Mouse (Mus musculus) midbrain, embryonic 10.5 days (tissue): Measurements from ENCODE around the gene Kcnq1. TPM values are rescaled to one million over a fixed set of nuclear protein-coding genes. Genes with fewer than 3 reads are reported as not detected.

ENCODE experiments used
- DNase-seq: peaks from one replicate; pipeline ENCODE4 v3.0.0-alpha.2; 2017; ENCODE audit warnings: low spot score
- H3K27ac ChIP-seq: fragments of 300-500 bp; sonication (generic); replicated peaks from 2 replicates; pipeline ENCODE4 v1.5.1; 2016; ENCODE audit warnings: mild to moderate bottlenecking
- H3K27me3 ChIP-seq: fragments of 300-500 bp; sonication (generic); 2 replicates; pipeline ENCODE4 v1.6.1; 2016; ENCODE audit warnings: low read depth, mild to moderate bottlenecking; ENCODE audit not compliant: poor library complexity, severe bottlenecking
- H3K36me3 ChIP-seq: fragments of 300-500 bp; sonication (generic); 2 replicates; pipeline ENCODE4 v1.6.1; 2016; ENCODE audit warnings: mild to moderate bottlenecking, moderate library complexity
- H3K4me1 ChIP-seq: fragments of 300-500 bp; sonication (generic); 2 replicates; pipeline ENCODE4 v1.6.1; 2016
- H3K4me3 ChIP-seq: fragments of 300-500 bp; sonication (generic); 2 replicates; pipeline ENCODE4 v1.5.1; 2016; ENCODE audit warnings: mild to moderate bottlenecking, moderate library complexity
- H3K9me3 ChIP-seq: fragments of 300-500 bp; sonication (generic); replicated peaks from 2 replicates; pipeline ENCODE4 v1.6.1; 2016; ENCODE audit warnings: mild to moderate bottlenecking
- WGBS: fragments of 180-500 bp; shearing (Covaris S2); methylation state at CpG from one replicate; pipeline ENCODE4 v1.1.7; 2016; 5-methylcytosine and 5-hydroxymethylcytosine counted together
- polyA plus RNA-seq: library from polyadenylated mRNA; unstranded; fragments of >200 nt; fragmentation: Nextera tagmentation; extraction: Ambion mirVana; gene quantifications from 2 replicates; pipeline ENCODE4 v1.2.1, GENCODE M21; 2016

Gene Kcnq1
- polyA plus RNA-seq, 1 experiment from 2014 or later = 0.69 TPM

DNA sequence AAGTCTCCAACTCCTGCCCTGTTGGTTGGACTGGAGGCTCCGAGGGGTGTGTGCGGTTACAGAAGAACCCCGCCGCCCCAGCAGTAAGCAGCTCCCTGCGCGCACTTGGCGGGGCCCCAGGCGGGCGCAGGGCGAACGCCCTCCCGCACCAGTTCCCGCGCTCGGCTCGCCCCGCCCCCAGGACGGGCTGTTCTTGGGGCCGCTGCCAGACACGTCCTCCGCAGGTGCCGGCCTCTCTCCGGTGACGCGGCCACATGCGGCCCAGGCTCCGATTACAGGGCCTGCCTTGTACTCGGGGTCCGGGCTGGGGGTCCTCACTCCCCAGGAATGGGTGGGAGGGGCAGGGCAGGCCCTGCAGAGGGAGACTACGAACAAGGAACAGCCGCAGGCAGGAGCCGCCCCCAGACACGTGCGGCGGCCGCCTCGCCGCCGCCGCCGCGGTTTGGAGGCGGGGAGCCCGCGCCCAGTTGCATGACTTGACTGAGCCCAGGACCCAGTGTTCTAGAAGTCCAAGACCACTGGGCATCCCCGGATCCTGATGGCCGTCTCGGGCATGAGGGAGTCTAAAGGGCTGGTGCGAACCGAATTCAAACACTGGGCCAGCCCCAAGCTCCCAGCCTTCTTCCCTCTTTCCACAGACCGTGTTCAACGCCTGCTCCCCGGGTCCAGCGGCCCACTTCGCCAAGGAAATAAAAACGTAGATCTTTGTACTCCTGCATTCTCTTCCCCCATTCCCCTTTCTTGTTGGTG is 358.8 kb downstream of the Kcnq1 start:
- WGBS = 23% methylated on average over 56 of the region's 56 CpGs
- DNase-seq = peak; percentile 63
- no peaks in the 10 kb centered on the region for H3K36me3 ChIP-seq
- peaks cover 82% of the 10 kb centered on the region for H3K4me1 ChIP-seq
- H3K9me3 ChIP-seq = peaks cover 41% of the 10 kb centered on the region
- H3K27me3 ChIP-seq = peaks cover 69% of the 10 kb centered on the region
- H3K4me3 ChIP-seq = peak overlapping the region; percentile 41
- peak overlapping the region; percentile 76 for H3K27ac ChIP-seq

DNA sequence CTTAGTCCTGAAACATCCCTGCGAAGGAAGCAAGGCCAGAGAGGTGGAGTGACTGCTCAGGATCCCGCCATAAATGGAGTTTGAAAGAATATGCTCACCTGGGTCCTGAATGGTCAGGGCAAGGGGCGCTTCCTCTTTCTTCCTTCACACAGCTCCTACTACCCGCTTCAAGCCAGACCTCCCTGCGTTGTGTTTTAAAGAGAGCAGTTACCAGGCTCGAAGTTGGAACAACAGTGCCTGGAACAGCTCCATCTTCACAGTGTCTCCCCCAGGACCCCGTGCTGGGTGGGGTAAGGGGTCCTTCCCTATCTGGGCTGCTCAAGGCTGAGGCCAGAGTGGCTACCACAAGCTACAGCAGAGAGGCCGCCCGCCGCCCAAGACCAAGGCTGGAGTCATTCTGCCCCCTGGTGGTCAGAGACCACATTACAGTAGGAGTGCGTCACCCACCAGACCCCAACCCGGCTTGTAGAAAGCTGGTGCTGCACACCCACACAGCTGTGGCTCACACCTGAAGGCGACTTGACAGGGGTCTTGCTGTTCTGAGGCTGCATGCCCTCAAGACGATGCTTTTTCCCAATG is 360.0 kb downstream of the Kcnq1 start:
- WGBS = 30% methylated on average over 14 of the region's 14 CpGs
- Histone ChIP-seq H3K9me3 (peaks cover 29% of the 10 kb centered on the region), H3K4me3 (no peak overlapping the region), H3K27me3 (peaks cover 66% of the 10 kb centered on the region), H3K36me3 (no peaks in the 10 kb centered on the region), H3K4me1 (peaks cover 75% of the 10 kb centered on the region), H3K27ac (peak overlapping the region; percentile 53)
- DNase-seq = peak; percentile 85

DNA sequence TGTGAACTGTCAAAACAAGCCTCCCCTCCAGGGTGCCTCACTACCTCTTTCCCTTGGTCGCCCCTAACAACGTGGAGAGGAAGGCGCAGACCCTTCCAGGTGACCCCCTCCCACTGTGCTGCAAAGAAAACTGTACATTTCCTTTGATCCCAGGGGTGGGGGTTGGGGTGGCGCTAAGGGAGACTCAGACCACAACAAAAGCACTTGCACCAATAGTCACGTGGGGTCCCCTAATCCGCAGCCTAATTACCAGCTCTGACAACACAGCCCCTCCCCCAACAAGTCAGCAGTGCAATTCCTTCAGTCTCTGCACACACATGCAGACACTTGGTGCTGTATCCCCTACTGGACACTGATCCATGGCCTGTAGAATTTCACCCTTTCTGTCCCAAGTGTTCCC is 361.6 kb downstream of the Kcnq1 start:
- WGBS = 4% methylated on average over 6 of the region's 6 CpGs
- H3K4me1 ChIP-seq = peaks cover 60% of the 10 kb centered on the region
- H3K4me3 ChIP-seq = peak overlapping the region; percentile 18; the same call in 1 of the 2 replicates
- H3K27ac ChIP-seq = peak overlapping the region; percentile 76
- H3K9me3 ChIP-seq = peaks cover 14% of the 10 kb centered on the region
- H3K27me3 ChIP-seq = peaks cover 58% of the 10 kb centered on the region
- DNase-seq = peak; percentile 61
- no peaks in the 10 kb centered on the region for H3K36me3 ChIP-seq

DNA sequence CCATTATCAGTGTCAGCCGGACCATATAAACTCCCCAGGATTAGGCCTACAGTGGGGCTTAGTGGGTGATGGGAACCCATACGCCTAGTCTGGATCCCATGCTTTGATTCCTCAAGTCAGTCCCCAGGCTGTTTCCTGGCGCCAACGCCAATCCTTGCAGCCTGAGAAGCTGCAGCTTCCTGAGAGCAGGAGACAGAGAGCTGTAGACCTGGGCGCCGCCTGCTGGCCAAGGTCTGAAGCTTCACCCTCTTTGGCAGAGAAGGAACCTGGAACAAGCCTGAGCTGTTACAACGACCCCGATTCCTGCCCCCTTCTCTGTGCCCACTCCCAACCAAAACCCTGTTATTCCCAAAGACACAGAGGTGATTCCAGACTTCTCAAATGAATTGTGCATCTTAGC is 363.8 kb downstream of the Kcnq1 start:
- Histone ChIP-seq H3K9me3 (peaks cover 4% of the 10 kb centered on the region), H3K4me3 (no peak overlapping the region), H3K27me3 (peaks cover 39% of the 10 kb centered on the region), H3K36me3 (no peaks in the 10 kb centered on the region), H3K4me1 (peaks cover 44% of the 10 kb centered on the region), H3K27ac (0 out of 2 replicates have a peak overlapping the region, but pooled peaks have one; percentile 19)
- 26% methylated on average over 8 of the region's 8 CpGs for WGBS
- DNase-seq = peak; percentile 80

DNA sequence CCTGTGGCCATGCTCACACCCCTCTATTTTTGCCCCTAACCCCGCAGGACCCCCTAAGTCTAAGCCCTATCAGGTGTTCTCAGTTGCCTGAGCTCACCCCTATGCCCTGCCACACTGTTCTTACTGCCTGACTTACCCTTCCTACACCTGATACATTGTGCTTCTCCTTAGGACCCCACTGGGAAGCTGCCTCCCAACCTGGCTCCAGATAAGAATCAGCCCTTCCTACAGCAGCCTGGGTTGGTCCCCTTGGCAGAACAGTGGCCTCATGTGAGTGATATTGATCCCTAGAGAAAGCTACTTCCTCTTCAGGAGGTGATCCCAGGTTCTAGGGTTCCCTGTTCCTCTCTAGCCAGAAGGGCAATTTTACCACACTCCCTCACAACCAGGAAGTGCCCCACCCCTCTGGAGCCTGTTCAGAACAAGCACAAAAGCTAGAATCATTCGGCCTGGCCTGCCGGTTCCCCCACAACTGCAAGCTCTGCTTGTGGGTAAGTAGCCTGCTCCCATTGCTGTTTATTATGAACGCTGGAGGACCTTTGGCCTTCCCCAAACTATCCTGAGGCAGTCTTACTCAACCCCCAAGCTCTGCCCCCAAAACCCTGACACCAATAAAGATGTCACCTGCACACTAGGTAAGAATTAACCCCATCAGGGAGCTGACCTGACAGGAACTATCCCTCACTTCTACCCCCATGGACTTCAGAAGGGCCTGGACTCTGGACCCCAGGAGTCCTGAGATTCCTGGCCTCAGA is 367.4 kb downstream of the Kcnq1 start, which contains the start of gene Slc22a18:
TSS of gene Slc22a18 (plus strand) at position 390 of the 755 bp plus-strand sequence.
- no peak for DNase-seq
- WGBS = 55% methylated on average over 4 of the region's 4 CpGs
- H3K4me3 ChIP-seq = no peak within 1 kb of the TSS

DNA sequence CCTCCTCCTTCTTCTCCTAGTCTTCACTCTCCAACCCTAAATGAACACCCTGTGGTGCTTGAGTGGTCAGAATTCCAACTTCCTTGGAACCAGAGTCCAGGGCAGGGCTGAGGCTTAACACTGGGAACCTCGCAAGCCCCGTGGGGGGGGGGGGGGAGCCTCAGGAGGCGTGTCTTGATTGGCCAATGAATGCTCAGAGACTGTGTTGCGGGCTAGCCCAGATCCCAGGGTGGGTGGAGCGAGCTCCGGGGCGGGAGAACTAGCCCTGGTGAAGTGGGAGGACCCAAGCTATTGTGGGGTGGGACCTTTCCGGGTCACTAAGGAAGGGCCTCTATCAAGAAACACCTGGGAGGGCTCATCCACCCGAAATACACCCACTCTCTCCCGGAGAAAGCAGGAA is 368.6 kb downstream of the Kcnq1 start:
- 27% methylated on average over 10 of the region's 10 CpGs for WGBS
- peaks cover 8% of the 10 kb centered on the region; the same call in 1 of the 2 replicates for H3K27me3 ChIP-seq

More for the DNA sequence above, 367.4 kb downstream of the Kcnq1 start, which contains the start of gene Slc22a18:
- no peaks in the 10 kb centered on the region for H3K9me3 ChIP-seq
- H3K27me3 ChIP-seq = peaks cover 10% of the 10 kb centered on the region
- H3K27ac ChIP-seq = no peak within 1 kb of the TSS
- H3K36me3 ChIP-seq = no peaks in the 10 kb centered on the region
- H3K4me1 ChIP-seq = peaks cover 13% of the 10 kb centered on the region

DNA sequence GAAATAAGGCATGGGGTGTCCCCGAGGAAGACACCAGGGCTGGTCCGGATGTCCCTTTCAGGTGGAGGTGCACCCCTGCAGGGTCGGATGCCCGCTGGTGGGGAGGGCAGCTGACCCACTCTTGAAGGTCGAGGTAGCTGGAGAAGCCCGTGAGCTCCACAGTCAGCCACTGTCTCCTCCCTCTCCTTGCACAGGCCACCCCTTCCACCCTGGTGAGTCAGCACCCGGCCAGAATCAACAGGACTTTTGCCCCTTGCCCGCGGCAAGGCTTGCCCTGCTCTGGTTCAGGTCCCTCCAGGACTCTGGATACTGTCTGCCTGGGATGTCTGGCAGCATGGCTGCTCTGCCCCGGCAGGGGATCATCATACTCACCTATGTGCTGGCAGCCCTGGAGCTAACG is 369.7 kb downstream of the Kcnq1 start:
- Histone ChIP-seq H3K4me1 (peaks cover 5% of the 10 kb centered on the region), H3K4me3 (no peak overlapping the region), H3K27me3 (peaks cover 12% of the 10 kb centered on the region), H3K9me3 (no peaks in the 10 kb centered on the region), H3K36me3 (no peaks in the 10 kb centered on the region), H3K27ac (no peak overlapping the region)
- DNase-seq = no peak
- 87% methylated on average over 11 of the region's 11 CpGs for WGBS

More for the DNA sequence above, 368.6 kb downstream of the Kcnq1 start:
- H3K4me1 ChIP-seq = peaks cover 7% of the 10 kb centered on the region
- no peak overlapping the region for H3K4me3 ChIP-seq
- no peak overlapping the region for H3K27ac ChIP-seq
- H3K9me3 ChIP-seq = no peaks in the 10 kb centered on the region
- no peak for DNase-seq
- H3K36me3 ChIP-seq = no peaks in the 10 kb centered on the region

Other genes with a start within 250 kb of the Kcnq1 start
- 7.9 and 14.1 TPM in 2 replicates for gene Th, start 175.2 kb upstream of the Kcnq1 start, polyA plus RNA-seq
- gene Ascl2, start 137.1 kb upstream of the Kcnq1 start, polyA plus RNA-seq = 0.70 and 1.3 TPM in 2 replicates
- gene Tspan32, start 101.3 kb upstream of the Kcnq1 start, polyA plus RNA-seq = 4.7 and 6.0 TPM in 2 replicates
- gene Cd81, start 53.6 kb upstream of the Kcnq1 start, polyA plus RNA-seq = 267 and 279 TPM in 2 replicates
- 136 and 142 TPM in 2 replicates for gene Tssc4, start 37.1 kb upstream of the Kcnq1 start, polyA plus RNA-seq
- gene Trpm5, start 11.7 kb upstream of the Kcnq1 start, polyA plus RNA-seq = 0.62 and 0.93 TPM in 2 replicates